Mouse (Mus musculus): ENCODE data around the gene Fbxo48. TPM values are rescaled to one million over a fixed set of nuclear protein-coding genes. Genes with fewer than 3 reads are reported as not detected.

Gene Fbxo48
- total RNA-seq, 1 experiment from 2014 or later, result 6.0 TPM

- ATAC-seq (replicated peaks in 1 of 2; ENCODE audit: insufficient read depth in 1 of 2, low FRiP score in 2 of 2, low TSS enrichment in 1 of 2, low read depth in 1 of 2, poor library complexity in 2 of 2, severe bottlenecking in 2 of 2), result peak; percentile 29 to 37
Measured at GRCm38 (mm10) chr11:17000353-17001334, 49.5 kb downstream of the Fbxo48 start.

- ATAC-seq (replicated peaks in 1 of 2; ENCODE audit: insufficient read depth in 1 of 2, low FRiP score in 2 of 2, low TSS enrichment in 1 of 2, low read depth in 1 of 2, poor library complexity in 2 of 2, severe bottlenecking in 2 of 2), result peak; percentile 34 to 40; a peak in 3 of 4 replicates
Measured at GRCm38 (mm10) chr11:17002739-17003373, 51.7 kb downstream of the Fbxo48 start.

- no peak for ATAC-seq (replicated peaks in 1 of 2; ENCODE audit: insufficient read depth in 1 of 2, low FRiP score in 2 of 2, low TSS enrichment in 1 of 2, low read depth in 1 of 2, poor library complexity in 2 of 2, severe bottlenecking in 2 of 2)
Measured at GRCm38 (mm10) chr11:17003757-17004156, 52.6 kb downstream of the Fbxo48 start.

Other genes with a start within 250 kb of the Fbxo48 start
- not detected in 2 replicates for gene Egfr, start 199.2 kb upstream of the Fbxo48 start, total RNA-seq (2017)
- gene Cnrip1, start 100.2 kb downstream of the Fbxo48 start, total RNA-seq (2017), result 17.6 and 23.3 TPM in 2 replicates
- gene Plek, start 101.0 kb downstream of the Fbxo48 start, total RNA-seq (2017), result 166 and 168 TPM in 2 replicates
- gene Ppp3r1, start 207.9 kb downstream of the Fbxo48 start, total RNA-seq (2017), result 57.2 and 94.9 TPM in 2 replicates
- 25.8 and 28.3 TPM in 2 replicates for gene Wdr92, start 230.7 kb downstream of the Fbxo48 start, total RNA-seq (2017)